Mouse (Mus musculus) heart, postnatal 0 days (tissue): ENCODE data around the gene Cyp1a2.

Source experiments
- CTCF ChIP-seq: IDR thresholded peaks from 2 replicates; pipeline ENCODE4 v1.5.1; 2016; ENCODE audit warnings: antibody characterized with exemption, control low read depth, low read depth
- EP300 ChIP-seq: IDR thresholded peaks from 2 replicates; pipeline ENCODE4 v1.6.1; 2016; ENCODE audit warnings: antibody characterized with exemption, low read depth

DNA sequence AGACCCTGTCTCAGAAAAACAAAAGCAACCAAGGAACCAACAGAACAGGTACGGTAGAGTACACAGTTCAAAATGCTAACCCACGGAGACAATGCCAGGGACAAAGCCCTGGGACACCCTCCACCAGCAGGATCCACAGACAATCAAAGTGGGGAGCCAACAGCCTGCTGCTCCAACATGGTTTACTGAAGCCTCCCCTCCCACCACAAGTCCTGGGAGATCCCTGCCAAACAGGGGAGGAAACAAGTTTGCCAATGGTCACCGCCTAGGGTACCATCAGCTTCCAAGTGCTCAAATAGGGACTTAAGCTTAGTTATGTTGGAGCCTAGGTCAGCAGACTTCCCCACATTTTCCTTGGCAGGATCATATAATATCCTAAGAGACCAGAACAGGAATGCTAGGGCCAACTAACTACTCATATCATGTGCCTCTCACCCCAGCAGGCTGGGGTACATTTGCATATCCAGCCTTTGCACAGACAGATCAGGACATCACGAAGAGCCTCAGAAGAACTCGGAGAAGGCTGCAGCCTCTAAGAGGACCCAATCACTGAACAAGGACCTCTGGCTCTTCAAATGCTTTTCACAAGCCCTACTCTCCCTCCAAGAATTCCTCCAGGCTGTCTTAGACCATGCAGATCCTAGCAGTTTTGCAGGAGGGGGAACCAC is 43.7 kb downstream of the Cyp1a2 start:
- TF ChIP-seq CTCF (no peak), EP300 (no peak)
